Mouse (Mus musculus): ENCODE measurements around the gene Kif24.
A peak's percentile ranks its signal among the peaks of the same experiment; 100 is the strongest.

Kif24 gene

DNA sequence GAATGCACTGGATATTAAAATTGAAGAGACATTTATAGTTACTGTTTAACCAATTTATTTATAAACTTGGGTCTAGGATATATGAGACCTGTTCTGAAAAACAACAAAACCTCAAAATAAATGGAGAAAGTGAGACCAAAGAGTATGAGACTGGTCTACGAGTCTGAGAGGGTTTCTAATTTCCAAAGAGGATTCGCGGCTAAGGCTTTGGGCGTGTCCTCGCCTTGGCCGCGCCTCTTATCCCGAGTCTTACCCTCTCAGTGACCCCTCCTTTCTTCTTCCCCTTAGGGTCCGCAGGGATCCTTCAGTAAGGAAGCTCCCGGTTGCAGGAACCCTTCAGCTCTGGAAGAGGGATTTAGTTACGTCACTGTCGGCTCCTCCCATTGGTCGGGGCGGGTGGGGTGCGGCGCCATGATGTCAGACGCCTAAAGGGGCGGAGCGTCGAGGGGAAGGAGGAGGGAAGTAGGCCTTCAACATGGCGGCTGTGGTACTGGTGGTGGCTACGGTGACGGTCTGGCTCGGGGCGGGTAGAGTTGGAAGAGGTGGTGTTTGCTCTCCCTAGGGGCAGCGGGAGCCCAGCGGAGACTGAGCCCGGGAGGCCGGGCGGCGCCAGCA, 116.0 kb downstream of the Kif24 start, which contains the start of gene Ubap1:
TSS of gene Ubap1 (plus strand) at position 413 of the 615 bp plus-strand sequence.
- peak; percentile 89 to 90 for DNase-seq (ENCODE audit: low spot score in 2 of 2)

GRCm38 (mm10) chr4:41347839-41348238, 116.8 kb downstream of the Kif24 start:
- DNase-seq (ENCODE audit: low spot score in 2 of 2) = no peak

DNA sequence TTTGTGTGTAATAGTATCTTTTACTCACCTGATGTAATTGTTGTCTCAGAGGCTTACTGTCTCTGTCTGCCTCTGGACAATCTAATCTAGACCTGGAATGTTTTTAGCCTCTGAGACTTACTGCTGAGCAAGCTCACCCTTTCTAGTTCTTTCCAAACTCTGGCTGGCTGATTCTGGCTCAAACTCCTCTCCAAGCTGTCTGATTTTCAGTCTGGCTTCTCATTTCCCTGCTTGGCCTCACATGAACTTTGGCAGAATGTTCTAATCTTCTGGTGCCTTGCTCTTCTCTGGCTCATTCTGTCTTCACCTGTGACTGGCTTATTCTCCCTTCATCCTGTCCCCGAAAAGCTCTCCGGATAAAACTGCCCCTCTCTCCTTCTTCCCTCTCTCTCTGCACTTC, 118.7 kb downstream of the Kif24 start:
- no peak for DNase-seq (ENCODE audit: low spot score in 2 of 2)

DNA sequence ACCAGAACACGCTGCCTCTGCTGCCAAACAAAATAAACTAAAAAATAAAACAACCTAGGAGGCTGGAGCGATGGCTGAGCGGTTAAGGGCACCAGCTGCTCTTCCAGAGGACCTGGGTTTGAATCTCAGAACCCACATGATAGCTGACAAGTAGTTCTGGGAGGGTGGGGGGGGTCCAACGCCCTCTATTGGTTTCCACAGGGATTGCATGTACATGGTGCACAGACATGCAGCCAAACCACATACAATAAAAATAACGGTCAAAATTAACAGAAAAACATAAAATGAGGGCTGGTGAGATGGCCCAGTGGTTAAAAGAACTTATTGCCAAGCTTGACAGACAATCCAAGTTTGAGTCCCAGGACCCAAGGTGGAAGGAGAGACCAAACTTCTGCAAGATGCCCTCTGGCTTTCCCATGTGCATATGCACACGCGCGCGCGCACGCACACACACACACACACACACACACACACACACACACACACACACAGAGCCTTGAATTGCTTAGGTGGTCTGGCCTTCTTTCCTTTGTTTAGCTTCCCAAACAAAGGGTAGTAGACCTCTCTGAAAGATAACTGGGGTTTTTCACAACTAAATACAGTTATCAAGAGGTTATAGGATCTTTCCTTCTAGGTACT, 123.7 kb downstream of the Kif24 start:
- no peak for DNase-seq (ENCODE audit: low spot score in 2 of 2)

Measured in frontal cortex, postnatal 36 days (tissue).